15 mouse cellular contexts compared by ENCODE assay signal in genomic region chr9:13544133-13544532, GRCm38 (mm10).
"Had no signal": no experiment of that assay in that cellular context is flagged by ENCODE, and none has a peak within 500 bp of the region (broad histone marks: within the 10 kb centered on the region; RNA-seq: fewer than 3 reads in every experiment).

No protein-coding gene starts in this region.

- H3K36me3 ChIP-seq: limb, embryonic 12.5 days; liver, embryonic 13.5 days; lung, embryonic 15.5 days; midbrain, embryonic 12.5 days; neural tube, embryonic 12.5 days had no signal

- H3K27ac ChIP-seq: limb, embryonic 12.5 days; liver, embryonic 13.5 days; lung, embryonic 15.5 days; midbrain, embryonic 12.5 days; neural tube, embryonic 12.5 days; stomach, postnatal 0 days had no signal

- H3K9ac ChIP-seq: limb, embryonic 12.5 days; liver, embryonic 13.5 days; liver, postnatal 0 days; lung, embryonic 15.5 days; midbrain, embryonic 12.5 days; neural tube, embryonic 12.5 days had no signal

- ATAC-seq: liver, postnatal 0 days; midbrain, embryonic 16.5 days had no signal

- H3K4me2 ChIP-seq: limb, embryonic 12.5 days; liver, embryonic 13.5 days; midbrain, embryonic 12.5 days; neural tube, embryonic 12.5 days had no signal

- H3K27me3 ChIP-seq: limb, embryonic 12.5 days; liver, embryonic 13.5 days; lung, embryonic 15.5 days; midbrain, embryonic 12.5 days; neural tube, embryonic 12.5 days had no signal

- H3K4me1 ChIP-seq: liver, embryonic 13.5 days had no signal

- DNase-seq: kidney, postnatal 10 days; kidney, postnatal 4 days; liver; liver, embryonic 13.5 days; liver, postnatal 0 days; right cerebral cortex, adult 18-20 months; right cerebral cortex, postnatal 25 days; thymus, postnatal 4 days had no signal

- H3K4me3 ChIP-seq: layer of hippocampus, adult 2 months; limb, embryonic 12.5 days; liver, embryonic 13.5 days; lung, embryonic 15.5 days; midbrain, embryonic 12.5 days; neural tube, embryonic 12.5 days had no signal

- H3K9me3 ChIP-seq: limb, embryonic 12.5 days; liver, embryonic 13.5 days; lung, embryonic 15.5 days; midbrain, embryonic 12.5 days; neural tube, embryonic 12.5 days had no signal
